Mouse (Mus musculus) kidney, postnatal 25 days (tissue): ENCODE measurements around the gene Hectd4.
"Not testable (repeated sequence)": the region's sequence is repeated elsewhere in the genome, so short reads cannot be mapped to it uniquely, and the experiment has no call there.

Source experiments
- DNase-seq, 2 experiments: peaks; one replicate each; pipeline ENCODE4 v3.0.0; 2021; ENCODE audit warnings: mixed read lengths in 2 of 2

Gene Hectd4

GRCm38 (mm10) chr5:121292309-121293165 lies 72.5 kb downstream of the Hectd4 start:
- DNase-seq = no peak

GRCm38 (mm10) chr5:121305009-121305408 lies 85.0 kb downstream of the Hectd4 start:
- no peak for DNase-seq

- DNase-seq = peak; percentile 59 to 79
Observed at GRCm38 (mm10) chr5:121307620-121308019, 87.6 kb downstream of the Hectd4 start.

- no peak for DNase-seq
Observed at GRCm38 (mm10) chr5:121311576-121311975, 91.6 kb downstream of the Hectd4 start.

- DNase-seq = no peak
Observed at GRCm38 (mm10) chr5:121313764-121314474, 93.9 kb downstream of the Hectd4 start.

- no peak for DNase-seq
Observed at GRCm38 (mm10) chr5:121326079-121326805, 106.2 kb downstream of the Hectd4 start.

- peak; percentile 71 to 79 for DNase-seq
Observed at GRCm38 (mm10) chr5:121329333-121330058, 109.5 kb downstream of the Hectd4 start.

- DNase-seq = not testable (repeated sequence)
Observed at GRCm38 (mm10) chr5:121330154-121330816, 110.3 kb downstream of the Hectd4 start.

GRCm38 (mm10) chr5:121331731-121332130 lies 111.7 kb downstream of the Hectd4 start:
- DNase-seq = no peak

- DNase-seq = peak; percentile 50 to 82
Observed at GRCm38 (mm10) chr5:121333976-121334375, 114.0 kb downstream of the Hectd4 start.

GRCm38 (mm10) chr5:121334454-121334853 lies 114.4 kb downstream of the Hectd4 start:
- DNase-seq = no peak

- DNase-seq = no peak
Observed at GRCm38 (mm10) chr5:121335426-121335825, 115.4 kb downstream of the Hectd4 start.

- peak in 1 of 2 experiments; percentile 20 for DNase-seq
Observed at GRCm38 (mm10) chr5:121336009-121336408, 116.0 kb downstream of the Hectd4 start.

GRCm38 (mm10) chr5:121336776-121337175 lies 116.8 kb downstream of the Hectd4 start:
- DNase-seq = peak in 1 of 2 experiments; percentile 22

- DNase-seq = no peak
Observed at GRCm38 (mm10) chr5:121339507-121340230, 119.7 kb downstream of the Hectd4 start.

- DNase-seq = no peak
Observed at GRCm38 (mm10) chr5:121340965-121341473, 121.0 kb downstream of the Hectd4 start.

- no peak for DNase-seq
Observed at GRCm38 (mm10) chr5:121342490-121342889, 122.5 kb downstream of the Hectd4 start.

GRCm38 (mm10) chr5:121343997-121344396 lies 124.0 kb downstream of the Hectd4 start:
- DNase-seq = no peak

- DNase-seq = peak; percentile 14 to 51
Observed at GRCm38 (mm10) chr5:121359229-121359628, 139.2 kb downstream of the Hectd4 start.

- no peak for DNase-seq
Observed at GRCm38 (mm10) chr5:121361696-121362095, 141.7 kb downstream of the Hectd4 start.

- DNase-seq = no peak
Observed at GRCm38 (mm10) chr5:121363441-121363840, 143.4 kb downstream of the Hectd4 start.
